10 mouse cellular contexts compared by ENCODE assay signal in genomic region chr6:52963840-52964690, GRCm38 (mm10).
DNase-seq lines count a peak whose midpoint lies in the region; ATAC-seq lines count a peak whose summit lies in the region.
"Had no signal": no experiment of that assay in that cellular context is flagged by ENCODE, and none has a peak within 500 bp of the region (broad histone marks: within the 10 kb centered on the region; RNA-seq: fewer than 3 reads in every experiment).

No protein-coding gene starts in this region.

- no peak overlapping the region for H3K9ac ChIP-seq in forebrain, embryonic 13.5 days
- no peak overlapping the region for H3K9ac ChIP-seq in forebrain, embryonic 11.5 days (ENCODE audit: low read length)
- no peak overlapping the region for H3K9ac ChIP-seq in intestine, embryonic 16.5 days (ENCODE audit: low read depth, low read length)
- no peak overlapping the region for H3K9ac ChIP-seq in liver, embryonic 11.5 days (ENCODE audit: low read depth, low read length)
- H3K9ac ChIP-seq: stomach, embryonic 15.5 days had no signal

- no peak overlapping the region for H3K4me2 ChIP-seq in forebrain, embryonic 13.5 days
- no peak overlapping the region for H3K4me2 ChIP-seq in forebrain, embryonic 11.5 days (ENCODE audit: low read depth, low read length, severe bottlenecking)
- H3K4me2 ChIP-seq in intestine, embryonic 16.5 days (ENCODE audit: low read depth, low read length): no peak overlapping the region
- no peak overlapping the region for H3K4me2 ChIP-seq in liver, embryonic 11.5 days
- H3K4me2 ChIP-seq: stomach, embryonic 15.5 days had no signal

- H3K36me3 ChIP-seq in forebrain, embryonic 13.5 days (ENCODE audit: poor library complexity, severe bottlenecking): no peaks in the 10 kb centered on the region
- H3K36me3 ChIP-seq in forebrain, embryonic 11.5 days (ENCODE audit: control insufficient read depth, insufficient read depth, low read length): no peaks in the 10 kb centered on the region
- no peaks in the 10 kb centered on the region for H3K36me3 ChIP-seq in intestine, embryonic 16.5 days (ENCODE audit: control insufficient read depth, insufficient read depth, low read length)
- H3K36me3 ChIP-seq in liver, embryonic 11.5 days (ENCODE audit: control insufficient read depth, insufficient read depth, low read length): no peaks in the 10 kb centered on the region
- H3K36me3 ChIP-seq: stomach, embryonic 15.5 days had no signal

- 0 out of 2 replicates have a peak overlapping the region, but pooled peaks have one; percentile 42 for H3K27ac ChIP-seq in forebrain, embryonic 13.5 days
- no peak overlapping the region; the same call in 1 of the 2 replicates for H3K27ac ChIP-seq in forebrain, embryonic 11.5 days (ENCODE audit: low read depth, low read length)
- H3K27ac ChIP-seq in intestine, embryonic 16.5 days (ENCODE audit: low read length): no peak overlapping the region
- no peak overlapping the region for H3K27ac ChIP-seq in liver, embryonic 11.5 days (ENCODE audit: low read depth, low read length)

- no peaks in the 10 kb centered on the region for H3K9me3 ChIP-seq in forebrain, embryonic 13.5 days (replicated peaks)
- no peaks in the 10 kb centered on the region for H3K9me3 ChIP-seq in forebrain, embryonic 11.5 days (ENCODE audit: control insufficient read depth, low read length)
- H3K9me3 ChIP-seq in intestine, embryonic 16.5 days (ENCODE audit: control insufficient read depth, low read length): no peaks in the 10 kb centered on the region
- H3K9me3 ChIP-seq in liver, embryonic 11.5 days (ENCODE audit: control insufficient read depth, low read length): no peaks in the 10 kb centered on the region
- H3K9me3 ChIP-seq: stomach, embryonic 15.5 days had no signal

- 56% methylated on average over 13 of the region's 13 CpGs for WGBS in forebrain, embryonic 13.5 days
- WGBS in forebrain, embryonic 11.5 days: 80% methylated on average over 13 of the region's 13 CpGs
- WGBS in intestine, embryonic 16.5 days: 50% methylated on average over 13 of the region's 13 CpGs
- WGBS in liver, embryonic 11.5 days: 76% methylated on average over 13 of the region's 13 CpGs

- peaks cover 48% of the 10 kb centered on the region for H3K4me1 ChIP-seq in forebrain, embryonic 13.5 days
- no peaks in the 10 kb centered on the region; the same call in 1 of the 2 replicates for H3K4me1 ChIP-seq in forebrain, embryonic 11.5 days (replicated peaks; ENCODE audit: control insufficient read depth, insufficient read depth, low read length)
- H3K4me1 ChIP-seq in intestine, embryonic 16.5 days (ENCODE audit: control insufficient read depth, insufficient read depth, low read length): peaks cover 17% of the 10 kb centered on the region
- no peaks in the 10 kb centered on the region; the same call in 1 of the 2 replicates for H3K4me1 ChIP-seq in liver, embryonic 11.5 days (replicated peaks; ENCODE audit: control insufficient read depth, insufficient read depth, low read length)

- H3K4me3 ChIP-seq in forebrain, embryonic 13.5 days: no peak overlapping the region
- H3K4me3 ChIP-seq in forebrain, embryonic 11.5 days (ENCODE audit: low read depth, low read length): no peak overlapping the region
- no peak overlapping the region for H3K4me3 ChIP-seq in intestine, embryonic 16.5 days (ENCODE audit: low read length)
- H3K4me3 ChIP-seq in liver, embryonic 11.5 days (ENCODE audit: low read depth, low read length): no peak overlapping the region
- H3K4me3 ChIP-seq: stomach, embryonic 15.5 days had no signal

- peak; percentile 63 for ATAC-seq in forebrain, embryonic 13.5 days
- ATAC-seq in forebrain, embryonic 11.5 days (replicated peaks; ENCODE audit: low FRiP score): no peak
- 0 out of 2 replicates have a peak, but pooled peaks have one; percentile 27 for ATAC-seq in intestine, embryonic 16.5 days
- no peak for ATAC-seq in liver, embryonic 11.5 days (replicated peaks; ENCODE audit: low FRiP score)
- ATAC-seq in activated CD4-positive, CD25-positive, alpha-beta regulatory T cell, adult 4 months: no peak

- H3K27me3 ChIP-seq in forebrain, embryonic 13.5 days: no peaks in the 10 kb centered on the region
- H3K27me3 ChIP-seq in forebrain, embryonic 11.5 days (ENCODE audit: control insufficient read depth, insufficient read depth, low read length): no peaks in the 10 kb centered on the region
- no peaks in the 10 kb centered on the region for H3K27me3 ChIP-seq in intestine, embryonic 16.5 days (replicated peaks; ENCODE audit: control insufficient read depth, insufficient read depth, low read length)
- no peaks in the 10 kb centered on the region for H3K27me3 ChIP-seq in liver, embryonic 11.5 days (replicated peaks; ENCODE audit: control insufficient read depth, insufficient read depth, low read length)
- H3K27me3 ChIP-seq: stomach, embryonic 15.5 days had no signal

- DNase-seq in forebrain, embryonic 11.5 days (ENCODE audit: low spot score): no peak
- DNase-seq in lung, postnatal 36 days: peak; percentile 15
- no peak for DNase-seq in lung, postnatal 25 days (ENCODE audit: low spot score)
- peak; percentile 76 to 79 for DNase-seq in cerebellum, postnatal 36 days
- no peak for DNase-seq in liver, embryonic 11.5 days (ENCODE audit: low spot score)
- DNase-seq: B cell, adult 2 months had no signal

Comparison
In these comparisons a context has a peak if more than half of its experiments do, and no peak if none do; other contexts are left out.
1. ATAC-seq: peak in forebrain, embryonic 13.5 days (single experiment) and intestine, embryonic 16.5 days (single experiment); none in forebrain, embryonic 11.5 days (single experiment), liver, embryonic 11.5 days (single experiment) and activated CD4-positive, CD25-positive, alpha-beta regulatory T cell, adult 4 months (single experiment).
2. DNase-seq: peak in lung, postnatal 36 days (single experiment) and cerebellum, postnatal 36 days (2 of 2); none in forebrain, embryonic 11.5 days (single experiment), lung, postnatal 25 days (single experiment) and liver, embryonic 11.5 days (single experiment).